Comparison of ENCODE assay signal across 22 mouse cellular contexts in the genomic region with DNA sequence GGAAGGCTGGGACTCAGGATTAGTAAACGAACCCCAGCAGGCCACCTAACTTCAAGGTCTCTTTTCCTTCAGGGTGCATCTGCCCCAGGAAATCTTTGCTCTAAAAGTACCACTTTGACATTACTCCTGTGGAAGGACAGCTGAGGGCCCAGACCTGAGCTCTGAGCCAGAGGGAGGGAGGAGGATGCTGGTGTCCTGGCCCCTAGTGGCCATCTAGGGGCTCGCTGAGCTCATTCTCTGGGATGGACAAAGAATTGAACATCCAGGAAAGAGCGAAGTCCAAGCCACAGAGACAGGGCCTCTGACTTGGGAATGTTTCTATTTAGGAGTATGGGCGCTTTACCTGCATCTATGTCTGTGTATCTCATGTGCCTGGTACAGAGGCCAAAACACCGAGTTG.
A peak's percentile ranks its signal among the peaks of the same experiment; 100 is the strongest.
DNase-seq lines count a peak whose midpoint lies in the region; ATAC-seq and TF ChIP-seq lines count a peak whose summit lies in the region.
"Had no signal": no experiment of that assay in that cellular context is flagged by ENCODE, and none has a peak within 500 bp of the region (broad histone marks: within the 10 kb centered on the region; RNA-seq: fewer than 3 reads in every experiment).

No protein-coding gene starts in this region.

- 57% methylated on average over 5 of the region's 5 CpGs for WGBS in heart, postnatal 0 days
- WGBS in liver, postnatal 0 days (ENCODE audit: insufficient replicate concordance) = 65% methylated on average over 5 of the region's 5 CpGs

- ATAC-seq in heart, postnatal 0 days (ENCODE audit: insufficient read depth, low read depth) = no peak
- ATAC-seq in liver, postnatal 0 days = no peak
- ATAC-seq: activated CD4-positive, CD25-positive, alpha-beta regulatory T cell, adult 4 months; forebrain, embryonic 13.5 days; intestine, embryonic 15.5 days; liver, embryonic 12.5 days had no signal

- H3K4me1 ChIP-seq in heart, postnatal 0 days (ENCODE audit: control insufficient read depth, insufficient read depth) = peaks cover 3% of the 10 kb centered on the region; the same call in 1 of the 2 replicates
- H3K4me1 ChIP-seq in liver, postnatal 0 days (ENCODE audit: insufficient read depth) = no peaks in the 10 kb centered on the region
- H3K4me1 ChIP-seq: forebrain, embryonic 13.5 days; intestine, embryonic 15.5 days; lung, embryonic 15.5 days had no signal

- H3K9ac ChIP-seq in heart, postnatal 0 days (replicated peaks; ENCODE audit: low read depth, low read length) = no peak overlapping the region
- no peak overlapping the region for H3K9ac ChIP-seq in liver, postnatal 0 days (replicated peaks)
- H3K9ac ChIP-seq: forebrain, embryonic 13.5 days; heart, embryonic 12.5 days; hindbrain, embryonic 14.5 days; intestine, embryonic 15.5 days; liver, embryonic 12.5 days; lung, embryonic 15.5 days had no signal

- no peaks in the 10 kb centered on the region for H3K9me3 ChIP-seq in heart, postnatal 0 days (replicated peaks; ENCODE audit: control insufficient read depth, low read length)
- H3K9me3 ChIP-seq in liver, postnatal 0 days (ENCODE audit: low read length) = no peaks in the 10 kb centered on the region
- H3K9me3 ChIP-seq: forebrain, embryonic 13.5 days; heart, embryonic 12.5 days; intestine, embryonic 15.5 days; liver, embryonic 12.5 days; lung, embryonic 15.5 days had no signal

- TF ChIP-seq CTCF in heart, postnatal 0 days (IDR thresholded peaks at IDR 0.05; ENCODE audit: low read depth) = peak; percentile 26; the same call in 1 of the 2 replicates
- TF ChIP-seq CTCF in liver, postnatal 0 days (IDR thresholded peaks at IDR 0.05; ENCODE audit: low read depth) = peak; percentile 42

- H3K36me3 ChIP-seq in heart, postnatal 0 days (replicated peaks; ENCODE audit: control insufficient read depth, insufficient read depth, low read length) = no peaks in the 10 kb centered on the region
- H3K36me3 ChIP-seq in liver, postnatal 0 days (replicated peaks; ENCODE audit: insufficient read depth, low read length) = no peaks in the 10 kb centered on the region
- H3K36me3 ChIP-seq: heart, embryonic 12.5 days; intestine, embryonic 15.5 days; liver, embryonic 12.5 days; lung, embryonic 15.5 days had no signal

- no peak overlapping the region for H3K4me2 ChIP-seq in heart, postnatal 0 days (ENCODE audit: low read depth, low read length)
- no peak overlapping the region for H3K4me2 ChIP-seq in liver, postnatal 0 days (ENCODE audit: low read depth, low read length)
- H3K4me2 ChIP-seq: forebrain, embryonic 13.5 days; heart, embryonic 12.5 days; hindbrain, embryonic 14.5 days; intestine, embryonic 15.5 days; liver, embryonic 12.5 days; lung, embryonic 15.5 days had no signal

- no peak for DNase-seq in heart, postnatal 0 days (ENCODE audit: low spot score)
- no peak for DNase-seq in heart, adult 9 months (ENCODE audit: low spot score in 2 of 2)
- no peak for DNase-seq in liver, postnatal 0 days
- DNase-seq in liver (no peak), NIH3T3 (ENCODE audit: low read depth) (peak; percentile 36)
- peak; percentile 36 for DNase-seq in retina, embryonic 14.5 days (ENCODE audit: low spot score)
- no peak for DNase-seq in thymus, postnatal 14 days
- DNase-seq: adrenal gland, postnatal 14 days; cerebellum, adult 11-12 months; cerebellum, postnatal 25 days; kidney, postnatal 14 days; midbrain, embryonic 14.5 days; right cerebral cortex, postnatal 25 days had no signal

- H3K27ac ChIP-seq in heart, postnatal 0 days (ENCODE audit: low read depth) = no peak overlapping the region
- no peak overlapping the region for H3K27ac ChIP-seq in liver, postnatal 0 days (ENCODE audit: low read depth)
- H3K27ac ChIP-seq: forebrain, embryonic 13.5 days; hindbrain, embryonic 14.5 days; intestine, embryonic 15.5 days; liver, embryonic 12.5 days; lung, embryonic 15.5 days had no signal

- TF ChIP-seq EP300 in heart, postnatal 0 days (IDR thresholded peaks at IDR 0.05; ENCODE audit: low read depth) = no peak
- no peak for TF ChIP-seq EP300 in liver, postnatal 0 days (IDR thresholded peaks at IDR 0.05; ENCODE audit: low read depth)

- no peak overlapping the region for H3K4me3 ChIP-seq in heart, postnatal 0 days (ENCODE audit: low read depth, low read length)
- H3K4me3 ChIP-seq in liver, postnatal 0 days (ENCODE audit: low read depth, low read length) = no peak overlapping the region
- H3K4me3 ChIP-seq: erythroblast, embryonic 14.5 days; forebrain, embryonic 13.5 days; heart, embryonic 12.5 days; intestine, embryonic 15.5 days; liver, embryonic 12.5 days; lung, embryonic 15.5 days; myocyte had no signal

- H3K27me3 ChIP-seq in heart, postnatal 0 days (ENCODE audit: control insufficient read depth, insufficient read depth, low read length) = no peaks in the 10 kb centered on the region
- H3K27me3 ChIP-seq in liver, postnatal 0 days (ENCODE audit: insufficient read depth, low read length) = no peaks in the 10 kb centered on the region
- H3K27me3 ChIP-seq: forebrain, embryonic 13.5 days; intestine, embryonic 15.5 days; liver, embryonic 12.5 days; lung, embryonic 15.5 days had no signal

Comparison
In these comparisons a context has a peak if more than half of its experiments do, and no peak if none do; other contexts are left out.
1. DNase-seq: peak in NIH3T3 (single experiment) and retina, embryonic 14.5 days (single experiment); none in heart, postnatal 0 days (single experiment), heart, adult 9 months (0 of 2), liver, postnatal 0 days (single experiment), liver (single experiment) and thymus, postnatal 14 days (single experiment).